Mouse (Mus musculus) layer of hippocampus, adult 8-10 months (tissue): ENCODE results near the gene Prox2. TPM values are rescaled to one million over a fixed set of nuclear protein-coding genes. Genes with fewer than 3 reads are reported as not detected.

Experiments used
- DNase-seq, 2 experiments: peaks; one replicate each; pipeline ENCODE4 v3.0.0; 2022; ENCODE audit warnings: low spot score in 2 of 2
- total RNA-seq, 4 experiments: library from RNA; stranded (reverse); gene quantifications; 2 replicates each; pipeline ENCODE4 v1.2.4; 2022

The Prox2 gene
- total RNA-seq, 4 experiments from 2014 or later: 2.2 to 3.2 (median 2.6) TPM

DNA sequence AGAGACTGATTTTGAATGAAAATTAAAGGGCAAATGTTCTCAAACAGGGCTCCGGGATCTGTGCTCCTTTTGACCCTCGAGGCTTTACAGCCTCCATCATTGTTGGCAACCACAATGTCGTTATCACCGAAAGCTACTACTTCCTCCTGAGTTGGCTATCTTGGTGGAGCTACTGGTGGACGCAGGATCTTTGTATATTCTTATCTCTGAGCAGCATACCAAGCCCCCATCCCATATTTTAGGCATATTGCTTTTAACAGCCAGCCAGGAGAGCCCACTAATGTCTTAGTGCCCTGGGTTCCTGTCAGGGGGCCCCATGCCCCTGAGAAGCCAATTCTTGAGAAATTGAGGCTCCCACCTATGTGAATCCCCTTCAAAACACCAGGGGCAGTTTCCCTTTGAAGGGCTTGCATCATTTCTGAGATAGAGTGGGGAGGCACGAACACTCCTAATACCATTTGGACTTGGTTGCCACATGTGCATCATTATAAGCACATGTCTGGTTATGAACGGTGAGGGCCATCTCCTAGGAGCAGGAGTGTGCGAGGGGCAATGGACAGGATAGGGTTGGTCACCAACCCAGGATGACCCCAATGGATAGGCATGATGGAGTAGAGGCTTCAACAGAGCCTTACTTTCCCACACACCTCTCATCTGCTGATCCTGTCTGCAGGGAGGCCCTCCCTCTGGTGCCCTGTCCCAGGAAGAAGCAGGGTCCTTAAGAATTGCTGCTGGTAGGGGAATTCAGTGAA lies 23.7 kb upstream of the Prox2 start:
- no peak for DNase-seq

- DNase-seq: no peak
These were observed 20.8 kb upstream of the Prox2 start for GRCm38 (mm10) chr12:85131361-85131760.

GRCm38 (mm10) chr12:85129426-85129978 lies 18.9 kb upstream of the Prox2 start:
- no peak for DNase-seq

DNA sequence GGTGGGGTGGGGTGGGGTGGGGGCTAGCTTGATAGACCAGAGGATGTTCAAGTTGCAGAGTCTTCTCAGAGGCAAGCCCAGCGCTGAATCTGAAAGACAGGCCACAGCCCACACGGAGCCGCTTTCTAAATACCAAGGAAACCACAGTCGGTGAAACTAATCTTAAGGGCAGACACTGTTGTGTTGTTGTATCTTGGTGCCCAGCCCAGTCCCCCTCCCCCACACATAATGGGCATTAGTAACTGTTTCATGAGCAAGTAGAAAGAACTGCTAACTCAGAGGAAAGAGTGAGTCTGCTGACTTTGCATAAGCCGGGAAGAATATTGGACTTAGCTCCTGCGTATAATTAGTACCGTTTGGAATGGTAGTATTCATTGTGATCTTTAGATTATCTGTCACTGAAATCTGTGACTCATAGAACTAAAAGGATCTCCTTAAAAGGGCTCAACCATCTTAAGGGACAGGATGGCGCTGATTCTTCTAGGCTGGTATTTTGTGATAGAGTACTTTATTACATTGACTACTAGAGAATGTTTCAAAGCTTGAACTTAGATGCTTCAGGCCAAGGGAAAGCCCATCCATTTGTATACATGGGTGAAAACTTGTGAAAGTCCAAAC lies 16.5 kb upstream of the Prox2 start:
- DNase-seq: no peak

DNA sequence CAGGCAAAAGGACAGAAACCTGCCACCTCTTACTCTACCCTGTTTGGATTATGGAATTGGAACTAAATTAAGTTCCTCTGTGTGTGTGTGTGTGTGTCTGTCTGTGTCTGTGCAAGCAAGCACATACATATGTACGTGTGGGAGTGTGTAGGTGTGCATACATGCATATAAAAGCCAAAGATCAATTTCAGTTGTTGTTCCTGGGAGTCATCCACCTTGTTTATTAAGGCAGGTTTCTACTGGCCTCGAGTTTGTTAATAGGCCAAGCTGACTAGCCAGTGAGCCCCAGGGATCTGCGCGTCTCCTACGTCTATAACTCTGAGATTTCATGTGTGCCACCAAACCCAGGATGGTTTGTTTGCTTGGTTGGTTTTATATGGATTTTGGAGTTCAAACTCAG lies 14.2 kb upstream of the Prox2 start:
- DNase-seq: no peak

DNA sequence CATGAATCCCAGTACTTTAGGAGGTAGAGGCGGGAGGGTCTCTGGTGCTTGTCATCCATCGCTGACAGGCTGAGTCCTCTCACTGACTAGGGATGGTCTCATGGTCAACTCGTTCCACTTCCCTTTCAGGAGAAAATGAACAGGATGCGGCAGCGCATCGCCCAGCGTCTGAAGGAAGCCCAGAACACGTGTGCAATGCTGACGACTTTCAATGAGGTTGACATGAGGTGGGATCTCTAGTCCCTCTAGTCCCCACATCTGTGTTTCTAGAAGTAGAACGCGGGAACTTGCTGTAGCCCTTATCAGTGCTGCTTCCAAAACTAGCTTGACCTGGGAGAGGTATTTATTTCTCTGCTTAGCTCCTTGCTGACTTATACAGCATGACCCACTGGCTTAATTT lies 13.1 kb upstream of the Prox2 start:
- no peak for DNase-seq

- no peak for DNase-seq
These were observed 12.6 kb upstream of the Prox2 start for GRCm38 (mm10) chr12:85123108-85123530.

DNA sequence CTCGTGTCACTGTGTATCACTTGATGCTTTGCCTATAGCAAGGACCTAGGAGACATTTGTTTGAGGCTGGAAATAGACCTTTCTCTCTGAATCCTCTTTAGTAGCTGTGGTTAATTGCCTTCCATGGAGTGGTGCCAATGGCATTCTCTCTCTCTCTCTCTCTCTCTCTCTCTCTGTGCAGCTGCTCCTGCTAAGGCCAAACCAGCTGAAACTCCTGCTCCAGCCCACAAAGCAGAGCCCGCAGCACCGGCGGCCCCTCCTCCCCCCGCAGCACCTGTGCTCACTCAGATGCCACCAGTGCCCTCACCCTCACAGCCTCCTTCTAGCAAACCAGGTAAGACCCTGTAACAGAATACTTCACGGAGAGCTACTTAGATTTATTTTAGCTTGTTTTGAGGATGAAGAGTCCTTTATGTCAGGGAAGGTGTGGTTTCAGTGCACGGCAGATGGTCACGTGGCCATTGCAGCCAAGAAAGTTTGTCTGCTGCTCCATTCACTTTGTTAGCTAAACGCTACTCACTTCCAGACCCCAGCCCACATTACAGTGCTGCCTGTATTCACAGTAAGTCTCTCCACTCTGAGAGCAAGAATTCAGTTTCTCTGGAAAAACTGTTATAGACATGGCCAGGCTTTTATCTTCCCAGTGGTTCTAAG lies 11.4 kb upstream of the Prox2 start:
- DNase-seq: no peak

- no peak for DNase-seq
These were observed 5.1 kb upstream of the Prox2 start for GRCm38 (mm10) chr12:85115678-85116077.

DNA sequence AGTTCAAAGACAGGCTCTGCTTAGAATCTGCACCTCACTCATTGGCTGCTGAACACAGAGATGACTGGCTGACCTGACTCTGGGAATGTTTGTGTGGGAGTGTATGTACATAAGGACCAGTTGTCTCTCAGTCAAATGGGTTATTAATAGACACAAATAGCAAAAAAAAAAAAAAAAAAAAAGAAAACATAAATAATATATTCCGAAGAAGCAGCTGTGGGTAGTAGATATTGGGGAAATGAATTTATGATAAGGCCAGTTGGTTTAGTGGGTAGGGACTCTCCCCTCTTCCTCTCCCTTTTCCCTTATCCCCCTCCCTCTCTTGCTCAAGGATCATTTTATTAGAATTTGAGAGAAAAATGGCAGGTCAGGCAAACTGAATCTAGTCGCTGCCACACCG lies 3.4 kb upstream of the Prox2 start:
- no peak for DNase-seq

- no peak for DNase-seq
These were observed 2.8 kb upstream of the Prox2 start for GRCm38 (mm10) chr12:85113337-85113736.

- DNase-seq: no peak
These were observed 2.1 kb upstream of the Prox2 start for GRCm38 (mm10) chr12:85112550-85113251.

- DNase-seq: no peak
These were observed 405 bp downstream of the Prox2 start for GRCm38 (mm10) chr12:85110011-85110697.

DNA sequence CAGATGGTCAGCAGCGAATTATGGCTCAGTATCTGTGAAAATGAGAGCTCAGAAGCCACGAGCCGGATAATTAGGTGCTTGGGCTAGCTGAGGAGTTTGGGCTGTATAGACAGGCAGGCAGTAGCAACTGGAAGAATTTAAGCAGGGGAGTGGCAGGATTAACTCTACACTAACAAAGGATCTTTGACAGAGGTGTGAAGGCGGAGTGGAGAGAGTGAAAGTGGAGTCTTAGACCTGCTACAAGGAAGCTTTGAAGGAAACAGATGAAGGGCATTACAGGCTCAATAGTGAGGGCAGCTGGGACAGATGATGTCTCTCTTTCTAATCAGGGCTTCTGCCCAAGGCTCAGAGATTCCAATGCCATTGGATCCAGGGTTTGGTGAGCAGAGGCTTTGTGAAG lies 1.1 kb downstream of the Prox2 start:
- DNase-seq: no peak

- DNase-seq: no peak
These were observed 1.9 kb downstream of the Prox2 start for GRCm38 (mm10) chr12:85108643-85109042.

DNA sequence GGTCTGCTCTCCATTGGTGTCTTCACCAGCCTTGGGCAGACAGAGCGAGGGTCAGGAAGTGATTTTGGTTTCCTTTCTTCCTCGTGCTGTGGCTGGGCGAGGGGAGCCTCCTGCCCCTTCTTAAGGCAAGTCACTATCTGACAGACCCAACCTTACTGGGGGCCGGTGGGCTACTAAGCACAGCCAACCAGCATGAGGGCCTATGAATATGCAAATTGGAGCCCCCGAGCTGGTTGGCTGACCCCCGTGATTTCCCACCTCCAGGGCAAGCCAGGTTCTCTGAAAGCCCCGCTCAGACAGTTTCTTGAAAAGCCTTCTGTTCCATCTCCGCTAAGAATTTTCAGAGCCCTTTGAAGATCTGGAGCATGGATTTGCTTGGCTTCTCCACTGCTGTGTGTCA lies 4.3 kb downstream of the Prox2 start:
- DNase-seq: no peak

- DNase-seq: no peak
These were observed 5.8 kb downstream of the Prox2 start for GRCm38 (mm10) chr12:85104789-85105188.

GRCm38 (mm10) chr12:85103096-85103495 lies 7.5 kb downstream of the Prox2 start:
- no peak for DNase-seq

GRCm38 (mm10) chr12:85101521-85102106 lies 8.9 kb downstream of the Prox2 start:
- no peak for DNase-seq

- DNase-seq: no peak
These were observed 9.6 kb downstream of the Prox2 start for GRCm38 (mm10) chr12:85101001-85101400.

- DNase-seq: no peak
These were observed 14.7 kb downstream of the Prox2 start for GRCm38 (mm10) chr12:85095859-85096258.
